Mouse (Mus musculus) neural tube, postnatal 0 days (tissue): ENCODE measurements around the gene Nipa1. TPM values are rescaled to one million over a fixed set of nuclear protein-coding genes. Genes with fewer than 3 reads are reported as not detected.

Source experiments
- polyA plus RNA-seq: library from polyadenylated mRNA; unstranded; fragments of >200 nt; fragmentation: Nextera tagmentation; extraction: Ambion mirVana; gene quantifications from 2 replicates; pipeline ENCODE4 v1.2.1, GENCODE M21; 2015

Nipa1 gene
- polyA plus RNA-seq, result 27.8 and 30.0 TPM in 2 replicates

DNA sequence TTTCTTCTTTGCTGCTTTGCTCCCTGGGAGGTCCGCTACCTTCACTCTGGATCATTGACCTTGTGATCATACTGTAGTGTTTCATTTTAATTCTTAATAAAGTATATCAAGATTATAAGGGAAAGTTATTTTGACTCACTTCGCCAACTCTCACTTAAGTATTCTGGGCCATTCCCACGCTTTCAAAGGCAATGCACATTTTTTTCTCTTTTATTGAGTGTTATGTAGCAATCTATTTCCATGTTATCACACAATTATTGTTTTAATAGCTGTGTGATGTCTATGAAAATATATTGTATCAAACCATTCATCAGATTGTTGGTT, at the start of gene Nipa1:
Gene Nipa1 (minus strand): TSS at position 25 of the 324 bp plus-strand sequence.

GRCm38 (mm10) chr7:56049831-56050321, 30.1 kb upstream of the Nipa1 start, which contains the start of gene Herc2:
TSS of gene Herc2 (plus strand) at chr7:56050196.

DNA sequence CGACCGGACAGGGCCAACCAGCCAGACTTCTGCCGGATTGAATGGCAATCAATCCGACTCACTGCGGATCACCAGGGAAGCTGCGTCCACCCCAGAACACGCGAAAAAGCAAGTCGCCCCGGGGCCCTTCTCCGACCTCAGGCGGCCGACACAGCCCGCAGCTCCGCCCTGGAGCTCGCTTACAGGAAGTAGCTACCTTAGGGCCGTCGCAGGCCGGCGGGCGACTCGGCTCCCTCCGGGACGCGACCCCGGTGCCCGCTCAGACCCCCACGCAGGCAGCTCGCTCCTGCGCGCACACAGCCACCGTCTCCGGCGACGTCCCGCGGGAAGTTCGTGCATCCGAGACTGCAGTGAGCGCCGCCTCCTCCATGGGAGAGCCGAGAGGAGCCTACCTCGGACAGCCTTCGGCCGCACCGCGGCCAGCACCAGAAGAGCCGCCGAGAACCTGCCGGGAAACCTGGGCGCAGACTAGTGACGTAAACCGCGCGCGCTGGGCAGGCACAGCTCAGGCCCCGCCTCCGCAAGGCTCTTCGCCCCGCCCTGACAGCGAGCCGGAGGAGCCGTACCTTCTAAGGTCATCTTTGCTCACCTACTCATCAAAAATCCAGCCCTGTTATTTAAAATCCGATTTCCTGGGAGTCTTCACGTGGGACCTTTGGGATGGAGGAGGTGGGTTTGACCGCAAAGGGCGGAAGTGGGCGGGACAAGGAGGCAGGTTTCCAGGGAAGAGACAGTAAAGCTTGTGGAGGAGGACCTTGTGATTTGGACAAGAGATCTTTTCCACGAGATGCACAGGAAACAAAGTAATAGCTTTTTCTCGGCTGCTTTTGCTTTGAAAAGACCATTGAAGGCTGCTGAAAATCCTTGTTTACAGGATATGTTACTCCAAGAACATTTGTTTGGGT, 57.5 kb downstream of the Nipa1 start, which contains the start of gene Nipa2:
Gene Nipa2 (minus strand): TSS at position 473 of the 905 bp plus-strand sequence.

Other genes starting within 250 kb of the Nipa1 start
- gene Tubgcp5, start 225.8 kb downstream of the Nipa1 start, polyA plus RNA-seq, result 21.3 and 22.7 TPM in 2 replicates
- gene Cyfip1, start 178.2 kb downstream of the Nipa1 start, polyA plus RNA-seq, result 49.8 and 52.0 TPM in 2 replicates
- 35.0 and 38.2 TPM in 2 replicates for gene Nipa2, start 57.5 kb downstream of the Nipa1 start, polyA plus RNA-seq
- 43.4 and 49.1 TPM in 2 replicates for gene Herc2, start 30.2 kb upstream of the Nipa1 start, polyA plus RNA-seq
- 0.32 and 0.68 TPM in 2 replicates for gene Oca2, start 219.8 kb upstream of the Nipa1 start, polyA plus RNA-seq